Mouse (Mus musculus) liver, embryonic 16.5 days (tissue): ENCODE measurements around the gene Lmo4. TPM values are rescaled to one million over a fixed set of nuclear protein-coding genes. Genes with fewer than 3 reads are reported as not detected.

Source experiments
- ATAC-seq: fragments of 200-750 bp; cut with Nextera tagmentation; 2 replicates; pipeline ENCODE4 v1.8.0; 2017; ENCODE audit warnings: low read depth, mild to moderate bottlenecking, moderate number of reproducible peaks, moderate library complexity
- H3K27ac ChIP-seq: fragments of 300-500 bp; sonication (generic); 2 replicates; pipeline ENCODE4 v1.5.1; 2014; ENCODE audit warnings: mild to moderate bottlenecking, low read length
- H3K27me3 ChIP-seq: fragments of 300-500 bp; sonication (generic); 2 replicates; pipeline ENCODE4 v1.6.1; 2014; ENCODE audit warnings: low read depth, low read length, mixed read lengths; ENCODE audit not compliant: control insufficient read depth, insufficient read depth
- H3K36me3 ChIP-seq: fragments of 300-500 bp; sonication (generic); 2 replicates; pipeline ENCODE4 v1.6.1; 2014; ENCODE audit warnings: mild to moderate bottlenecking; ENCODE audit not compliant: control insufficient read depth, insufficient read depth
- H3K4me1 ChIP-seq: fragments of 300-500 bp; sonication (generic); 2 replicates; pipeline ENCODE4 v1.6.1; 2014; ENCODE audit warnings: low read depth, low read length, mixed read lengths; ENCODE audit not compliant: control insufficient read depth
- H3K4me2 ChIP-seq: fragments of 300-500 bp; sonication (generic); 2 replicates; pipeline ENCODE4 v1.6.1; 2014; ENCODE audit warnings: low read depth, low read length, mixed read lengths
- H3K4me3 ChIP-seq: fragments of 300-500 bp; sonication (generic); 2 replicates; pipeline ENCODE4 v1.5.1; 2014; ENCODE audit warnings: low read depth, mild to moderate bottlenecking, low read length
- H3K9ac ChIP-seq: fragments of 300-500 bp; sonication (generic); 2 replicates; pipeline ENCODE4 v1.6.1; 2014; ENCODE audit warnings: low read depth, low read length
- H3K9me3 ChIP-seq: fragments of 300-500 bp; sonication (generic); replicated peaks from 2 replicates; pipeline ENCODE4 v1.6.1; 2016; ENCODE audit warnings: low read length; ENCODE audit not compliant: control insufficient read depth
- WGBS: fragments of 180-500 bp; shearing (Covaris S2); extraction: QIAGEN DNeasy Blood & Tissue Kit; methylation state at CpG from one replicate; pipeline ENCODE4 v1.1.7; 2014; ENCODE audit not compliant: insufficient replicate concordance; 5-methylcytosine and 5-hydroxymethylcytosine counted together
- polyA plus RNA-seq: library from polyadenylated mRNA; unstranded; fragments of >200 nt; fragmentation: Nextera tagmentation; extraction: Ambion mirVana; gene quantifications from 2 replicates; pipeline ENCODE4 v1.2.1, GENCODE M21; 2015

Gene Lmo4
- polyA plus RNA-seq, 1 experiment from 2014 or later, result 13.8 TPM

- no peaks in the 10 kb centered on the region for H3K36me3 ChIP-seq
- H3K9ac ChIP-seq, result no peak overlapping the region
- no peak for ATAC-seq
- 66% methylated on average over 4 of the region's 4 CpGs for WGBS
- H3K4me2 ChIP-seq, result no peak overlapping the region
- H3K27me3 ChIP-seq, result no peaks in the 10 kb centered on the region
- H3K4me1 ChIP-seq, result no peaks in the 10 kb centered on the region
- H3K27ac ChIP-seq, result no peak overlapping the region
- H3K4me3 ChIP-seq, result no peak overlapping the region
- H3K9me3 ChIP-seq, result no peaks in the 10 kb centered on the region
Observed at GRCm38 (mm10) chr3:144144066-144144465, 61.0 kb downstream of the Lmo4 start.

GRCm38 (mm10) chr3:144142939-144143338, 62.1 kb downstream of the Lmo4 start:
- 81% methylated on average over 7 of the region's 7 CpGs for WGBS
- ATAC-seq, result no peak
- no peaks in the 10 kb centered on the region for H3K27me3 ChIP-seq
- no peaks in the 10 kb centered on the region for H3K9me3 ChIP-seq
- H3K4me2 ChIP-seq, result no peak overlapping the region
- H3K4me1 ChIP-seq, result no peaks in the 10 kb centered on the region
- no peak overlapping the region for H3K27ac ChIP-seq
- H3K9ac ChIP-seq, result no peak overlapping the region
- H3K36me3 ChIP-seq, result no peaks in the 10 kb centered on the region
- H3K4me3 ChIP-seq, result no peak overlapping the region

- no peak overlapping the region for H3K27ac ChIP-seq
- no peak overlapping the region for H3K4me2 ChIP-seq
- no peak for ATAC-seq
- H3K9me3 ChIP-seq, result no peaks in the 10 kb centered on the region
- 63% methylated on average over 8 of the region's 8 CpGs for WGBS
- H3K4me3 ChIP-seq, result no peak overlapping the region
- no peaks in the 10 kb centered on the region for H3K4me1 ChIP-seq
- H3K27me3 ChIP-seq, result no peaks in the 10 kb centered on the region
- no peak overlapping the region for H3K9ac ChIP-seq
- H3K36me3 ChIP-seq, result no peaks in the 10 kb centered on the region
Observed at GRCm38 (mm10) chr3:144141786-144142185, 63.2 kb downstream of the Lmo4 start.

GRCm38 (mm10) chr3:144140816-144141215, 64.2 kb downstream of the Lmo4 start:
- no peak overlapping the region for H3K4me2 ChIP-seq
- H3K9me3 ChIP-seq, result no peaks in the 10 kb centered on the region
- 81% methylated on average over 5 of the region's 5 CpGs for WGBS
- H3K27me3 ChIP-seq, result no peaks in the 10 kb centered on the region
- no peak overlapping the region for H3K4me3 ChIP-seq
- H3K27ac ChIP-seq, result no peak overlapping the region
- H3K9ac ChIP-seq, result no peak overlapping the region
- ATAC-seq, result no peak
- no peaks in the 10 kb centered on the region for H3K4me1 ChIP-seq
- H3K36me3 ChIP-seq, result no peaks in the 10 kb centered on the region

GRCm38 (mm10) chr3:144138659-144139058, 66.4 kb downstream of the Lmo4 start:
- Histone ChIP-seq H3K9me3 (no peaks in the 10 kb centered on the region; the same call in 1 of the 2 replicates), H3K4me2 (no peak overlapping the region), H3K9ac (no peak overlapping the region), H3K27me3 (no peaks in the 10 kb centered on the region), H3K4me3 (no peak overlapping the region), H3K36me3 (no peaks in the 10 kb centered on the region), H3K4me1 (no peaks in the 10 kb centered on the region), H3K27ac (no peak overlapping the region)
- WGBS, result 58% methylated on average over 3 of the region's 3 CpGs
- ATAC-seq, result no peak
